Mouse (Mus musculus) kidney, embryonic 16.5 days (tissue): ENCODE data around the gene Cog4. TPM values are rescaled to one million over a fixed set of nuclear protein-coding genes. Genes with fewer than 3 reads are reported as not detected.

Experiments
- ATAC-seq: fragments of 200-750 bp; cut with Nextera tagmentation; 2 replicates; pipeline ENCODE4 v1.8.0; 2017; ENCODE audit warnings: moderate TSS enrichment; ENCODE audit not compliant: low FRiP score, low TSS enrichment
- H3K27ac ChIP-seq: fragments of 300-500 bp; sonication (generic); 2 replicates; pipeline ENCODE4 v1.5.1; 2014; ENCODE audit warnings: low read length
- H3K27me3 ChIP-seq: fragments of 300-500 bp; sonication (generic); 2 replicates; pipeline ENCODE4 v1.6.1; 2014; ENCODE audit warnings: low read length, control low read depth, mixed read lengths; ENCODE audit not compliant: insufficient read depth
- H3K36me3 ChIP-seq: fragments of 300-500 bp; sonication (generic); 2 replicates; pipeline ENCODE4 v1.6.1; 2014; ENCODE audit warnings: low read length, control low read depth, mixed read lengths; ENCODE audit not compliant: insufficient read depth
- H3K4me1 ChIP-seq: fragments of 300-500 bp; sonication (generic); 2 replicates; pipeline ENCODE4 v1.6.1; 2014; ENCODE audit warnings: low read length, control low read depth, mixed read lengths; ENCODE audit not compliant: insufficient read depth
- H3K4me2 ChIP-seq: fragments of 300-500 bp; sonication (generic); replicated peaks from 2 replicates; pipeline ENCODE4 v1.6.1; 2014; ENCODE audit warnings: low read depth, low read length
- H3K4me3 ChIP-seq: fragments of 300-500 bp; sonication (generic); 2 replicates; pipeline ENCODE4 v1.5.1; 2014; ENCODE audit warnings: mild to moderate bottlenecking, low read length
- H3K9ac ChIP-seq: fragments of 300-500 bp; sonication (generic); replicated peaks from 2 replicates; pipeline ENCODE4 v1.6.1; 2014; ENCODE audit warnings: low read length
- H3K9me3 ChIP-seq: fragments of 300-500 bp; sonication (generic); 2 replicates; pipeline ENCODE4 v1.6.1; 2016; ENCODE audit warnings: low read length, control low read depth
- WGBS: fragments of 180-500 bp; shearing (Covaris S2); extraction: QIAGEN DNeasy Blood & Tissue Kit; methylation state at CpG from one replicate; pipeline ENCODE4 v1.1.7; 2014; 5-methylcytosine and 5-hydroxymethylcytosine counted together
- polyA plus RNA-seq: library from polyadenylated mRNA; unstranded; fragments of >200 nt; fragmentation: Nextera tagmentation; extraction: Ambion mirVana; gene quantifications from 2 replicates; pipeline ENCODE4 v1.2.1, GENCODE M21; 2015

Cog4 gene
- polyA plus RNA-seq, 1 experiment from 2014 or later, result 88.5 TPM

- Histone ChIP-seq H3K27me3 (no peaks in the 10 kb centered on the region), H3K9me3 (no peaks in the 10 kb centered on the region), H3K4me3 (no peak overlapping the region), H3K9ac (no peak overlapping the region), H3K36me3 (peaks cover 83% of the 10 kb centered on the region), H3K27ac (no peak overlapping the region), H3K4me1 (no peaks in the 10 kb centered on the region), H3K4me2 (no peak overlapping the region)
- WGBS, result 88% methylated on average over 1 of the region's 1 CpGs
- no peak for ATAC-seq
Measured at GRCm38 (mm10) chr8:110824861-110825260, 21.5 kb upstream of the Cog4 start.

GRCm38 (mm10) chr8:110828511-110828910, 17.9 kb upstream of the Cog4 start:
- ATAC-seq, result no peak
- H3K27ac ChIP-seq, result no peak overlapping the region
- 79% methylated on average over 3 of the region's 3 CpGs for WGBS
- H3K9ac ChIP-seq, result no peak overlapping the region
- peaks cover 80% of the 10 kb centered on the region for H3K36me3 ChIP-seq
- H3K9me3 ChIP-seq, result no peaks in the 10 kb centered on the region
- H3K27me3 ChIP-seq, result no peaks in the 10 kb centered on the region
- H3K4me3 ChIP-seq, result no peak overlapping the region
- no peak overlapping the region for H3K4me2 ChIP-seq
- no peaks in the 10 kb centered on the region for H3K4me1 ChIP-seq

- Histone ChIP-seq H3K36me3 (peaks cover 83% of the 10 kb centered on the region), H3K27me3 (no peaks in the 10 kb centered on the region), H3K9ac (no peak overlapping the region), H3K9me3 (no peaks in the 10 kb centered on the region), H3K4me1 (no peaks in the 10 kb centered on the region), H3K4me3 (no peak overlapping the region), H3K27ac (no peak overlapping the region), H3K4me2 (no peak overlapping the region)
- WGBS, result 84% methylated on average over 3 of the region's 3 CpGs
- ATAC-seq, result no peak
Measured at GRCm38 (mm10) chr8:110831956-110832355, 14.4 kb upstream of the Cog4 start.

- Histone ChIP-seq H3K27ac (no peak overlapping the region), H3K27me3 (no peaks in the 10 kb centered on the region), H3K9me3 (no peaks in the 10 kb centered on the region), H3K9ac (no peak overlapping the region), H3K36me3 (peaks cover 64% of the 10 kb centered on the region), H3K4me2 (no peak overlapping the region), H3K4me1 (peaks cover 5% of the 10 kb centered on the region), H3K4me3 (no peak overlapping the region)
- ATAC-seq, result no peak
- WGBS, result 91% methylated on average over 3 of the region's 3 CpGs
Measured at GRCm38 (mm10) chr8:110842012-110842574, 4.3 kb upstream of the Cog4 start.

GRCm38 (mm10) chr8:110843207-110843606, 3.2 kb upstream of the Cog4 start:
- H3K36me3 ChIP-seq, result peaks cover 53% of the 10 kb centered on the region
- no peak overlapping the region for H3K4me3 ChIP-seq
- H3K9ac ChIP-seq, result no peak overlapping the region
- H3K27ac ChIP-seq, result no peak overlapping the region
- H3K27me3 ChIP-seq, result no peaks in the 10 kb centered on the region
- no peaks in the 10 kb centered on the region for H3K9me3 ChIP-seq
- WGBS, result 81% methylated on average over 5 of the region's 5 CpGs
- H3K4me1 ChIP-seq, result peaks cover 12% of the 10 kb centered on the region
- H3K4me2 ChIP-seq, result no peak overlapping the region
- no peak for ATAC-seq

- Histone ChIP-seq H3K4me1 (peaks cover 12% of the 10 kb centered on the region), H3K4me3 (peak overlapping the region; percentile 93; the same call in 1 of the 2 replicates), H3K27ac (no peak overlapping the region), H3K4me2 (peak overlapping the region; percentile 65), H3K27me3 (no peaks in the 10 kb centered on the region), H3K9ac (no peak overlapping the region), H3K9me3 (no peaks in the 10 kb centered on the region), H3K36me3 (peaks cover 41% of the 10 kb centered on the region)
- WGBS, result 62% methylated on average over 3 of the region's 3 CpGs
- no peak for ATAC-seq
Measured at GRCm38 (mm10) chr8:110844941-110845340, 1.5 kb upstream of the Cog4 start.

- H3K36me3 ChIP-seq, result peaks cover 45% of the 10 kb centered on the region
- H3K27ac ChIP-seq, result peak overlapping the region; percentile 90
- H3K4me3 ChIP-seq, result peak overlapping the region; percentile 93
- H3K27me3 ChIP-seq, result no peaks in the 10 kb centered on the region
- no peaks in the 10 kb centered on the region for H3K9me3 ChIP-seq
- 3% methylated on average over 17 of the region's 17 CpGs for WGBS
- ATAC-seq, result no peak
- peak overlapping the region; percentile 97 for H3K9ac ChIP-seq
- peaks cover 12% of the 10 kb centered on the region for H3K4me1 ChIP-seq
- H3K4me2 ChIP-seq, result peak overlapping the region; percentile 65
Measured at GRCm38 (mm10) chr8:110845821-110846404, 487 bp upstream of the Cog4 start.

GRCm38 (mm10) chr8:110847171-110847549, 760 bp downstream of the Cog4 start:
- H3K36me3 ChIP-seq, result peaks cover 45% of the 10 kb centered on the region
- H3K9ac ChIP-seq, result peak overlapping the region; percentile 90
- peak overlapping the region; percentile 90; the same call in 1 of the 2 replicates for H3K27ac ChIP-seq
- H3K4me2 ChIP-seq, result peak overlapping the region; percentile 65
- no peaks in the 10 kb centered on the region for H3K9me3 ChIP-seq
- H3K4me1 ChIP-seq, result peaks cover 12% of the 10 kb centered on the region
- peak; percentile 62 for ATAC-seq
- peak overlapping the region; percentile 93 for H3K4me3 ChIP-seq
- 1% methylated on average over 13 of the region's 13 CpGs for WGBS
- no peaks in the 10 kb centered on the region for H3K27me3 ChIP-seq

- Histone ChIP-seq H3K9me3 (no peaks in the 10 kb centered on the region), H3K4me3 (peak overlapping the region; percentile 93), H3K36me3 (peaks cover 45% of the 10 kb centered on the region), H3K4me1 (peaks cover 12% of the 10 kb centered on the region), H3K4me2 (peak overlapping the region; percentile 65), H3K27me3 (no peaks in the 10 kb centered on the region), H3K9ac (peak overlapping the region; percentile 90), H3K27ac (no peak overlapping the region)
- WGBS, result 53% methylated on average over 14 of the region's 14 CpGs
- ATAC-seq, result no peak
Measured at GRCm38 (mm10) chr8:110847645-110848495, 1.5 kb downstream of the Cog4 start.

- H3K4me2 ChIP-seq, result no peak overlapping the region
- H3K27ac ChIP-seq, result no peak overlapping the region
- no peak for ATAC-seq
- no peaks in the 10 kb centered on the region for H3K27me3 ChIP-seq
- peaks cover 7% of the 10 kb centered on the region for H3K4me1 ChIP-seq
- 93% methylated on average over 10 of the region's 10 CpGs for WGBS
- H3K36me3 ChIP-seq, result peaks cover 53% of the 10 kb centered on the region
- H3K4me3 ChIP-seq, result no peak overlapping the region
- no peaks in the 10 kb centered on the region for H3K9me3 ChIP-seq
- H3K9ac ChIP-seq, result no peak overlapping the region
Measured at GRCm38 (mm10) chr8:110851186-110851585, 4.8 kb downstream of the Cog4 start.
